Mouse (Mus musculus) embryonic stem cell, embryonic (primary cell): ENCODE data around the gene Hcn1.

Source experiments
- CTCF ChIA-PET, 4 experiments: fragments of 300-600 bp in 2 of 4; fragments of 350-600 bp in 2 of 4; sonication (Branson Sonifier 250); formaldehyde crosslinking; loops; one replicate each; lab custom pipeline; 2022; ENCODE audit warnings: inconsistent platforms in 2 of 4; lab: Charles Lee
- POLR2A ChIA-PET, 4 experiments: fragments of 300-600 bp in 2 of 4; fragments of 350-600 bp in 2 of 4; sonication (Branson Sonifier 250); formaldehyde crosslinking; loops; one replicate each; lab custom pipeline; 2022; ENCODE audit warnings: antibody characterized with exemption in 4 of 4, inconsistent platforms in 1 of 4; lab: Charles Lee

Gene Hcn1

GRCm38 (mm10) chr13:117602181-117602580 lies at the start of gene Hcn1:
Hcn1 (plus strand) TSS chr13:117602320.
- POLR2A ChIA-PET: no interaction called here
- CTCF ChIA-PET: interaction anchor here in 1 of 4 experiments (0.6 kb wide), 1 partner anchor 66 kb away, joined by 3 read pairs; no protein-coding TSS in a partner anchor

- ChIA-PET POLR2A (interaction anchor here in 1 of 4 experiments (0.6 kb wide), 1 partner anchor 283 kb away, joined by 4 read pairs; no protein-coding TSS in a partner anchor), CTCF (interaction anchor here in 1 of 4 experiments (0.6 kb wide), 1 partner anchor 35 kb away, joined by 3 read pairs; no protein-coding TSS in a partner anchor)
Measured at GRCm38 (mm10) chr13:117567251-117567650, 34.9 kb upstream of the Hcn1 start.

GRCm38 (mm10) chr13:117571747-117572146 lies 30.4 kb upstream of the Hcn1 start:
- POLR2A ChIA-PET: no interaction called here

GRCm38 (mm10) chr13:117594494-117595182 lies 7.5 kb upstream of the Hcn1 start:
- ChIA-PET CTCF (no interaction called here), POLR2A (no interaction called here)

More at GRCm38 (mm10) chr13:117571747-117572146, 30.4 kb upstream of the Hcn1 start:
- CTCF ChIA-PET: no interaction called here

GRCm38 (mm10) chr13:117595183-117595532 lies 7.0 kb upstream of the Hcn1 start:
- ChIA-PET CTCF (no interaction called here), POLR2A (no interaction called here)

- ChIA-PET POLR2A (no interaction called here), CTCF (interaction anchor here in 1 of 4 experiments (0.6 kb wide), 1 partner anchor 66 kb away, joined by 3 read pairs; no protein-coding TSS in a partner anchor)
Measured at GRCm38 (mm10) chr13:117601331-117601965, 672 bp upstream of the Hcn1 start.

GRCm38 (mm10) chr13:117602617-117603358 lies 668 bp downstream of the Hcn1 start:
- ChIA-PET CTCF (no interaction called here), POLR2A (no interaction called here)

GRCm38 (mm10) chr13:117603421-117603820 lies 1.3 kb downstream of the Hcn1 start:
- CTCF ChIA-PET: no interaction called here
- POLR2A ChIA-PET: interaction anchor here in 1 of 4 experiments (0.8 kb wide), 1 partner anchor 44 kb away, joined by 3 read pairs; no protein-coding TSS in a partner anchor

- POLR2A ChIA-PET: interaction anchor here in 2 of 4 experiments (0.7 to 0.8 kb wide), 2 partner anchors 45 to 146 kb away, joined by 3 read pairs; no protein-coding TSS in a partner anchor
- CTCF ChIA-PET: interaction anchor here in 1 of 4 experiments (0.8 kb wide), 1 partner anchor 314 kb away, joined by 4 read pairs; no protein-coding TSS in a partner anchor
Measured at GRCm38 (mm10) chr13:117604073-117604472, 2.0 kb downstream of the Hcn1 start.

- POLR2A ChIA-PET: no interaction called here
- CTCF ChIA-PET: no interaction called here
Measured at GRCm38 (mm10) chr13:117604971-117605750, 3.0 kb downstream of the Hcn1 start.

- CTCF ChIA-PET: no interaction called here
- POLR2A ChIA-PET: no interaction called here
Measured at GRCm38 (mm10) chr13:117611881-117612280, 9.8 kb downstream of the Hcn1 start.

- CTCF ChIA-PET: no interaction called here
- POLR2A ChIA-PET: no interaction called here
Measured at GRCm38 (mm10) chr13:117619544-117619943, 17.4 kb downstream of the Hcn1 start.

- POLR2A ChIA-PET: no interaction called here
Measured at GRCm38 (mm10) chr13:117657501-117657900, 55.4 kb downstream of the Hcn1 start.

GRCm38 (mm10) chr13:117658414-117659175 lies 56.5 kb downstream of the Hcn1 start:
- CTCF ChIA-PET: no interaction called here
- POLR2A ChIA-PET: no interaction called here

More at GRCm38 (mm10) chr13:117657501-117657900, 55.4 kb downstream of the Hcn1 start:
- CTCF ChIA-PET: no interaction called here

- CTCF ChIA-PET: no interaction called here
- POLR2A ChIA-PET: no interaction called here
Measured at GRCm38 (mm10) chr13:117659511-117659910, 57.4 kb downstream of the Hcn1 start.

- ChIA-PET POLR2A (no interaction called here), CTCF (no interaction called here)
Measured at GRCm38 (mm10) chr13:117662661-117663060, 60.5 kb downstream of the Hcn1 start.

- POLR2A ChIA-PET: no interaction called here
- CTCF ChIA-PET: no interaction called here
Measured at GRCm38 (mm10) chr13:117669303-117669702, 67.2 kb downstream of the Hcn1 start.

GRCm38 (mm10) chr13:117671851-117672250 lies 69.7 kb downstream of the Hcn1 start:
- CTCF ChIA-PET: no interaction called here
- POLR2A ChIA-PET: no interaction called here
